Mouse (Mus musculus) natural killer cell, adult 2 months (primary cell): Measurements from ENCODE around the gene Gpr132.
A peak's percentile ranks its signal among the peaks of the same experiment; 100 is the strongest.

Experiments
- DNase-seq, 2 experiments: peaks; one replicate each; pipeline ENCODE4 v3.0.0; 2022; ENCODE audit warnings: low spot score in 2 of 2

Gene Gpr132

GRCm38 (mm10) chr12:112868178-112869087, at the start of gene Gpr132:
Gene Gpr132 (minus strand): TSS chr12:112868228.
- DNase-seq = peak; percentile 72 to 85

GRCm38 (mm10) chr12:112917486-112917885, 49.5 kb upstream of the Gpr132 start:
- peak; percentile 20 to 37 for DNase-seq

- no peak for DNase-seq
Measured at GRCm38 (mm10) chr12:112916698-112917400, 48.8 kb upstream of the Gpr132 start.

GRCm38 (mm10) chr12:112915587-112915986, 47.6 kb upstream of the Gpr132 start:
- no peak for DNase-seq

GRCm38 (mm10) chr12:112914527-112914926, 46.5 kb upstream of the Gpr132 start:
- DNase-seq = no peak

DNA sequence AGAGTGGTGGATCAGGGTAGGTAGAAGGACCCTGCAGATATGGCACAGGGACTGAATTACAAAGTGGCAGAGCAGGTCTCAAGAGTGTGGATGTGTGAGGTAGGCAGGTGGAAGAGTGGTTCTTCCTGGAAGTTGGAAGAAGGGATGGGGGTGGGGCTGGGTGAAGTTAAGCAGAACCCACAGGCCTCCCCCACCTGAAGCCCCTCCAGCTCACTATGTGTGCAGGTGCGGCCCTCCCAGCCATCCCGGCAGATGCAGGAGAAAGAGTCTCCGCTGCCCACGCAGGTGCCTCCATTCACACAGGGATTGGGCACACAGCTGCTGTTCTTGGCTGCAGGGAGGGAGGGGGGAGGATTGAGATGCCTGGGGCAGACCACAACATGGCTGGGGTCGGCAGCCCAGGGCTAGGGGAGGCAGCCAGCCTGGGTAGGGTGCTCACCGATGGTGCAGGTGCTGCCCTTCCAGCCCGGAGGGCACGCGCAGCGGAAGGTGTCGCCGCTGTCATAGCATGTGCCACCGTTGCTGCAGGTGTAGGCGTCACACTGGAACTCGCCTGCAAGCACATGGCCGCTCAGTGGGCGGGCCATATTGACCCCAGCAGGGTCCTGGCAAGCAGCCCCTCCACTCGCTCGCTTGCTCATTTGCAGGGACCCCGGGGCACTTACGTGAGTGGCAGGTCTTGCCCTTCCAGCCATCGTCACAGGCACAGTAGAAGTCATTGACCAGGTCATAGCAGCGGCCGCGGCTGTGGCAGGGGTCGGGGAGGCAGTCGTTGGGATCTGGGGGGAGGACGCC, 45.1 kb upstream of the Gpr132 start:
- no peak for DNase-seq

DNA sequence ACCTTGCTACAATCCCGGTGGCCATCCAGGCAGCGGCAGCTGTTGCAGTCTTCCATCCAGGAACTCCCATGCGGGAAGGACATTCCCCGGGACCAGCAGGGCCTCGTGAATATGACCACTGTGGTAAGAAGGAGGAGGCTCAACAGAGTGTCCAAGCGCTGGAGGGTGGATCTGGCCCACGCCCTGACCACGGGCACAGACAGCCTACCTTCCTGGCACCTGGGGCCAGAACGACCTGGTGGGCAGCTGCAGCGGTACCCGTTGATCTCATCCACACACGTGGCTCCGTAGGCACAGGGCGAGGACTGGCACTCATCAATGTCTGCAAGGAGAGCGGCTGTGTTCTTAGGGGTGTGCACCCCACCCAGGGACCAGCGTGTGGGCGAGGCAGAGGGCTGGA, 43.7 kb upstream of the Gpr132 start:
- no peak for DNase-seq

DNA sequence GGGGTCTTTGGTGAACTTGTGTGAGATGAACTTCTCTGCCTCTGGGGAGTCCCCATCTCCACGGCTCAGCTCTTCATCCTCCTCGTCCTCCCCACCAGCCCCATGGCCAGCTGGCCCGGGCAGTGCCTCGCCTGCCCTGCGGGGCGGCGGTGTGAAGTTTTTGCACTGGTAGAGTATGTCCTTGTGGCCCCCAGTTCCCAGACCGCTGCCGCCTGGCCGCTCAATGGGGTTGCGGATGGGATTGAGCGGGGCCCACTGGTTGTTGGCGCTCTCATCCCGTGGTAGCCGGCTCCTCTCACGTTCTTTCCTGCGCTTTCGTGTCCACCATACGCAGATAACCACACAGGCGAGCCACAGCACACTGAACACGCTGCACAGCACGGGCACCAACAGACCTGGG, 41.0 kb upstream of the Gpr132 start:
- DNase-seq = no peak

DNA sequence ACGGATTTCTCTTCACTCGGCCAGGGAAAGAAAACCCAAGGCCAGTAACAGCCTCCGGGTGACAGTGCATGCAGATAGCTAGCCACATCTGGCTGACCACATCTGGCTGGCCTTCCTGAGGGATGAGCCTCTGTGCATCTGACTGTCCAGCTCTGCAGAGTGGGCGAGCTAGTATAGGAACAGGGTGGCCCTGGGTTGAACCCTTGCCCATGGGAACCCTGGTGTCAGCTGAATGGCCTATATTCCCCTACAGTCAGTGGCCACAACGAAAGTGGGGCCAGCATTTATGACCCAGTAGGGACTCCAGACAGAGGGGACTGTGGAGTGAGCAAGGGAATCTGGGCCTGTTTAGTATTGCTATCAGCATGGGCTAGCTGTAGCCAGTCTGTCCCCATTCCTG, 37.0 kb upstream of the Gpr132 start:
- DNase-seq = no peak

- no peak for DNase-seq
Measured at GRCm38 (mm10) chr12:112903941-112904340, 35.9 kb upstream of the Gpr132 start.

- no peak for DNase-seq
Measured at GRCm38 (mm10) chr12:112900641-112901040, 32.6 kb upstream of the Gpr132 start.

GRCm38 (mm10) chr12:112898960-112899359, 30.9 kb upstream of the Gpr132 start:
- no peak for DNase-seq

GRCm38 (mm10) chr12:112898351-112898750, 30.3 kb upstream of the Gpr132 start:
- DNase-seq = no peak

GRCm38 (mm10) chr12:112897522-112898212, 29.6 kb upstream of the Gpr132 start:
- DNase-seq = peak in 1 of 2 experiments; percentile 31

GRCm38 (mm10) chr12:112894969-112895368, 26.9 kb upstream of the Gpr132 start:
- DNase-seq = no peak

DNA sequence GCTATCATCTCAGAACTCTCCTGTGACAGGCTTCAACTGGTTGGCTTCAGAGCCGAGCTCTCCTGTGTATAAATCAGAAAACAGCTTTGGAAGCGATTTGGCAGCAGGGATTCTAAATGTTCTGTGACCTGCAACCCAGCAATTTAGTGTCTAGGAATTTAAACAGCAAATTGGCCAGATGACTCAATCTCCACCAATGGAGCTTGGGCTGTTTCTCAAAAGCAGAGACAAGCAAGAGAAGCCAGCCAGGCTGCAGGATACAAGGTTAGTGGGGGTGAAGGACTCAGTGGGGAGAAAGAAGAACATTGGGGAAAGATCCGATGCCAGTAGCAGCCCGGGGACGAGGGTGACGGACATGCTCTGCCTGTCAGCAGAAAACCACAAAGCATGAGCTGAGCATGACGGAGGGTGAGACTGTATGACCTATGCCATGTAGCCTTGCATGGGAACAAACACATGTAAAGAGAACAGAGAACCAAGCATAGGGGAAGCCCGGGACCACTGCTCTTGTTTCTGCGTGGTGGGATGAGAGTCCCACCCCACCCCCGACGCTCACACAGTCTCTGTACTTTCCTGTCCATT, 26.4 kb upstream of the Gpr132 start:
- DNase-seq = no peak

DNA sequence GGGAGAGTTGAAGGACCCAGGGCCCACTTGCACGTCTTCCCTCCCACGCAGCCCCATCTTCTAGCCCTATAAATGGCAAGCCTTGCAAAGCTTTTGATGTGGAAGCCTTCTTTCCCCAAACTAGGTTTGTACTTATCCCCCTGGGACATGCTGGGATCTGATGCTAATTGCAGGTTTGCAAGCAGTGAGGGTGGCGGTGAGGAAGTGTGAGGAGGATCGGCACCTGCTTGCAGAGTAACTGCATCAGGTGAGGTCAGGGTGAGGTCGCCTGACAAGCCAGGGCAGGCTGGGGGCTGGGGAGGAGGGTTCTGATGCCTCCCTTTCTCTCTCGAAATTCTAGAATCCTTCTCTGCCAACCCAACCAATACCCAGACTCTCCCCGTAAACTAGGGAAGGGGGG, 17.4 kb upstream of the Gpr132 start:
- DNase-seq = no peak

GRCm38 (mm10) chr12:112881301-112881815, 13.3 kb upstream of the Gpr132 start:
- no peak for DNase-seq

DNA sequence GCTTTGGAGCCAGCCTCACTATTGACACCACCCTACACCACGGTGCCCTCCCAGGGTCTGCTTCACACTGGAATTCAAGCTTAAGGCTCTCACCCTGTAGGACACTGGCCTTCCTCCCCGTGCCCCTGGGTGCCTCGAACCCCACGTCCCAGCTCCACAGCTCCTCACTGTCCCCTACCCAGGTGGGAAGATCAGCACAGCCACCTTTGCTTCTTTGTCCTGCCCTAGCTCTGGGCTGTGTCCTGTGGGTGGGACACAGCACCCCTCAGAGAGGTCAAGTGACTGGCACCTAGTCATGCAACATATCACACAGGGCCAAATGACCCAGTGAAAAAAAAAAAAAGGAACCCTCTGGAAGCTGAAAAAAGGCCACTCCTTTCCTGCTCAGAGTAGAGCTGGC, 12.6 kb upstream of the Gpr132 start:
- DNase-seq = no peak

DNA sequence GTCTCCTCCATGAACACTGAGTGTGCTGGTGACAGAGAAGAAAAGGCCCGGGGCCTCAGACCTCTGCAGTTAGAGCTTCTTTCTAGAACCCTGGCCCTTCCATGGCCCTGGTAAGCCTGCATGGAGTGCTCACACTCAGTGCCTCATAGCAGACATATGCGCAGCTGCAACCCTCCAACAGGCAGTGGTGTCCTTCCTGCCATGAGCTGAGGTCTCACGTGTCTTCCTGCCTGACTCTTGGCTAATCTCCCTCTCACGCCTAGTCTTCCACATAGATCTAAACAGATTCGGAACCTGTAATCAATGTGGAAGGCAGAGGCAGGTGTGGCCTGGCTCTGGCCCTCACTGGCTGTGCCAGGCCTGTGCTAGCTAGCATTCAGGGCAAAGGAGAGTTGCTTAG, 11.7 kb upstream of the Gpr132 start:
- no peak for DNase-seq

GRCm38 (mm10) chr12:112877607-112878020, 9.6 kb upstream of the Gpr132 start:
- no peak for DNase-seq
